Mouse (Mus musculus) embryonic facial prominence, embryonic 12.5 days (tissue): Measurements from ENCODE around the gene Slamf6. TPM values are rescaled to one million over a fixed set of nuclear protein-coding genes. Genes with fewer than 3 reads are reported as not detected.
"Not testable (repeated sequence)": the region's sequence is repeated elsewhere in the genome, so short reads cannot be mapped to it uniquely, and the experiment has no call there.

Experiments used
- ATAC-seq: fragments of 200-750 bp; cut with Nextera tagmentation; 2 replicates; pipeline ENCODE4 v1.8.0; 2017; ENCODE audit not compliant: insufficient number of reproducible peaks, insufficient read depth, low FRiP score, low TSS enrichment
- H3K27ac ChIP-seq: fragments of 300-500 bp; sonication (generic); 2 replicates; pipeline ENCODE4 v1.5.1; 2016; ENCODE audit warnings: mild to moderate bottlenecking
- H3K27me3 ChIP-seq: fragments of 300-500 bp; sonication (generic); 2 replicates; pipeline ENCODE4 v1.6.1; 2016; ENCODE audit warnings: mild to moderate bottlenecking, moderate library complexity
- H3K36me3 ChIP-seq: fragments of 300-500 bp; sonication (generic); 2 replicates; pipeline ENCODE4 v1.6.1; 2016; ENCODE audit warnings: mild to moderate bottlenecking
- H3K4me1 ChIP-seq: fragments of 300-500 bp; sonication (generic); 2 replicates; pipeline ENCODE4 v1.6.1; 2016
- H3K4me2 ChIP-seq: fragments of 300-500 bp; sonication (generic); replicated peaks from 2 replicates; pipeline ENCODE4 v1.6.1; 2016; ENCODE audit warnings: mild to moderate bottlenecking, moderate library complexity
- H3K4me3 ChIP-seq: fragments of 300-500 bp; sonication (generic); 2 replicates; pipeline ENCODE4 v1.5.1; 2016; ENCODE audit warnings: mild to moderate bottlenecking
- H3K9ac ChIP-seq: fragments of 300-500 bp; sonication (generic); 2 replicates; pipeline ENCODE4 v1.6.1; 2016; ENCODE audit warnings: mild to moderate bottlenecking, moderate library complexity
- H3K9me3 ChIP-seq: fragments of 300-500 bp; sonication (generic); 2 replicates; pipeline ENCODE4 v1.6.1; 2016; ENCODE audit warnings: mild to moderate bottlenecking, moderate library complexity
- WGBS: fragments of 180-500 bp; shearing (Covaris S2); methylation state at CpG from one replicate; pipeline ENCODE4 v1.1.7; 2016; 5-methylcytosine and 5-hydroxymethylcytosine counted together
- polyA plus RNA-seq: library from polyadenylated mRNA; unstranded; fragments of >200 nt; fragmentation: Nextera tagmentation; extraction: Ambion mirVana; gene quantifications from 2 replicates; pipeline ENCODE4 v1.2.1, GENCODE M21; 2016

The Slamf6 gene
- 0.17 TPM in 1 of 2 replicates, not detected in the other for polyA plus RNA-seq

- Histone ChIP-seq H3K9ac (no peak within 1 kb of the TSS), H3K27ac (no peak within 1 kb of the TSS), H3K9me3 (no peaks in the 10 kb centered on the region; the same call in 1 of the 2 replicates), H3K4me2 (no peak within 1 kb of the TSS), H3K36me3 (no peaks in the 10 kb centered on the region), H3K27me3 (no peaks in the 10 kb centered on the region), H3K4me3 (no peak within 1 kb of the TSS), H3K4me1 (no peaks in the 10 kb centered on the region)
- ATAC-seq = no peak
- 86% methylated on average over 14 of the region's 14 CpGs for WGBS
Observed at GRCm38 (mm10) chr1:171917305-171918039, at the start of gene Slamf6. Gene Slamf6 (plus strand): TSS chr1:171917515.

DNA sequence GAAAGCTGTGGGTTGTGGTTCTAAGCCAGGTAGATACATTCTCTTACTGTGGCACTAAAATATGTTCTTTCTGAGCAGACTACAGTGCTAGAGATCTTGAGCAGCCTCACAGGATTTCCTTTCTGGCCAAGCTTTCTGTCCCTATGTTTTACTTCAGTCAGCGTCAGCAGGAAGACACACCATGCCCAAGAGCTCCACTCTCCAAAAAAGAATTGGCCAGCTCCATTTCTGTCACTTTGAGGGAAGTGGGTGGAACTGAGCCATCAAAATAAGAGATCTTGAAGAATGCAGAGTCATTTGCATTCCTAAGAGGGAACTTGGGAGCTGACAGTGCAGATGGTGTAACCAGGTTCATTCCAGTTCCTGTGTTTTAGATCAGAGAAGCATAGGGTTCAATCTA lies 30.3 kb upstream of the Slamf6 start:
- no peak overlapping the region for H3K4me3 ChIP-seq
- 91% methylated on average over 1 of the region's 1 CpGs for WGBS
- no peak for ATAC-seq
- no peaks in the 10 kb centered on the region for H3K4me1 ChIP-seq
- H3K4me2 ChIP-seq = no peak overlapping the region
- no peaks in the 10 kb centered on the region for H3K36me3 ChIP-seq
- no peak overlapping the region for H3K9ac ChIP-seq
- H3K9me3 ChIP-seq = no peaks in the 10 kb centered on the region
- no peak overlapping the region for H3K27ac ChIP-seq
- H3K27me3 ChIP-seq = no peaks in the 10 kb centered on the region

- H3K27ac ChIP-seq, H3K36me3 ChIP-seq, H3K4me3 ChIP-seq, H3K4me2 ChIP-seq, H3K9ac ChIP-seq, H3K27me3 ChIP-seq, ATAC-seq, H3K9me3 ChIP-seq, H3K4me1 ChIP-seq: not testable (repeated sequence)
- 80% methylated on average over 5 of the region's 5 CpGs for WGBS
Observed at GRCm38 (mm10) chr1:171895364-171895763, 22.0 kb upstream of the Slamf6 start, which contains the start of gene Gm10521. Gene Gm10521 (plus strand): TSS chr1:171895664.

GRCm38 (mm10) chr1:171904011-171904410 lies 13.3 kb upstream of the Slamf6 start:
- no peak for ATAC-seq
- H3K4me2 ChIP-seq = no peak overlapping the region
- no peak overlapping the region for H3K9ac ChIP-seq
- no peaks in the 10 kb centered on the region for H3K9me3 ChIP-seq
- H3K4me1 ChIP-seq = no peaks in the 10 kb centered on the region
- H3K4me3 ChIP-seq = no peak overlapping the region
- no peak overlapping the region for H3K27ac ChIP-seq
- no peaks in the 10 kb centered on the region for H3K36me3 ChIP-seq
- H3K27me3 ChIP-seq = no peaks in the 10 kb centered on the region
- 78% methylated on average over 1 of the region's 1 CpGs for WGBS

- ATAC-seq = no peak
- Histone ChIP-seq H3K9ac (no peak overlapping the region), H3K4me2 (no peak overlapping the region), H3K36me3 (no peaks in the 10 kb centered on the region), H3K4me3 (no peak overlapping the region), H3K9me3 (no peaks in the 10 kb centered on the region; the same call in 1 of the 2 replicates), H3K27ac (no peak overlapping the region), H3K4me1 (no peaks in the 10 kb centered on the region), H3K27me3 (no peaks in the 10 kb centered on the region)
- WGBS = 84% methylated on average over 13 of the region's 13 CpGs
Observed at GRCm38 (mm10) chr1:171915638-171916458, 1.5 kb upstream of the Slamf6 start.

- H3K4me2 ChIP-seq = no peak overlapping the region
- H3K9ac ChIP-seq = no peak overlapping the region
- no peak for ATAC-seq
- no peaks in the 10 kb centered on the region for H3K4me1 ChIP-seq
- H3K4me3 ChIP-seq = no peak overlapping the region
- H3K9me3 ChIP-seq = no peaks in the 10 kb centered on the region
- 88% methylated on average over 12 of the region's 12 CpGs for WGBS
- H3K27me3 ChIP-seq = no peaks in the 10 kb centered on the region
- no peaks in the 10 kb centered on the region for H3K36me3 ChIP-seq
- no peak overlapping the region for H3K27ac ChIP-seq
Observed at GRCm38 (mm10) chr1:171918136-171918920, 1.0 kb downstream of the Slamf6 start.

GRCm38 (mm10) chr1:171919193-171919592 lies 1.9 kb downstream of the Slamf6 start:
- no peak for ATAC-seq
- no peaks in the 10 kb centered on the region for H3K4me1 ChIP-seq
- no peaks in the 10 kb centered on the region for H3K36me3 ChIP-seq
- no peak overlapping the region for H3K9ac ChIP-seq
- no peak overlapping the region for H3K4me2 ChIP-seq
- H3K27ac ChIP-seq = no peak overlapping the region
- no peak overlapping the region for H3K4me3 ChIP-seq
- no peaks in the 10 kb centered on the region for H3K9me3 ChIP-seq
- no peaks in the 10 kb centered on the region for H3K27me3 ChIP-seq
- WGBS = 87% methylated on average over 5 of the region's 5 CpGs

DNA sequence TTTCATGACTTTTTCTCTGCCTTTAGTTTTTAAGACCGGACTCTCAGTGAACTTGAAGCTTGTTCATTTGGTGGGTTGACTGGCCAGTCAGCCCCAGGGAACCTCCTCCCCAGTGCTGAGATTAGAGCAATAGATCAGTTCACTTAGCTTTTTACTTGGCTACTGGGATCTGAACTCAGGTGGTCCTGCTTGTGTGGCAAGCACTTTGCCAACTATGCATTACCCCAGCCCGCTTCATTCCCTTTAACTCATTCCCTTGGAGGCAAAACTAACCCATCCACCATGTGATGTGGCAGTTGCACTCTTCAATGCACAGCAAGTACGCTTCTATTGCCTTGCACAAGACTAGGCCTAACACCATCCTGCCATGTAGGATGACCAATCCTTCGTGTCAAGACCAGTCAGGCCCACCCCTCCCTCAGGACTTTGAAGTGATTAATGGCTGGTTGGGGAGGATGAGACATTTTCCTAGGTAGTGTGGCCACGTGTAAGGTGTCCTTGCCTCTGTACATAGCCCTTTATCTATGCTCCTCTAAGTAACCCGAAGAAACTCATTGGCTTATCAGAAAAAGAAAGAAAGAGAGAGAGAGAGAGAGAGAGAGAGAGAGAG lies 2.7 kb downstream of the Slamf6 start:
- 86% methylated on average over 6 of the region's 6 CpGs for WGBS
- no peak overlapping the region for H3K9ac ChIP-seq
- no peaks in the 10 kb centered on the region for H3K4me1 ChIP-seq
- H3K4me3 ChIP-seq = no peak overlapping the region
- H3K27ac ChIP-seq = no peak overlapping the region
- H3K4me2 ChIP-seq = no peak overlapping the region
- H3K36me3 ChIP-seq = no peaks in the 10 kb centered on the region
- ATAC-seq = no peak
- no peaks in the 10 kb centered on the region for H3K9me3 ChIP-seq
- no peaks in the 10 kb centered on the region for H3K27me3 ChIP-seq

- H3K4me1 ChIP-seq = no peaks in the 10 kb centered on the region
- no peaks in the 10 kb centered on the region for H3K36me3 ChIP-seq
- WGBS = 86% methylated on average over 9 of the region's 9 CpGs
- no peak overlapping the region for H3K4me2 ChIP-seq
- no peaks in the 10 kb centered on the region for H3K9me3 ChIP-seq
- ATAC-seq = no peak
- no peak overlapping the region for H3K4me3 ChIP-seq
- no peak overlapping the region for H3K27ac ChIP-seq
- H3K27me3 ChIP-seq = no peaks in the 10 kb centered on the region
- no peak overlapping the region for H3K9ac ChIP-seq
Observed at GRCm38 (mm10) chr1:171920989-171921621, 3.8 kb downstream of the Slamf6 start.

GRCm38 (mm10) chr1:171921641-171922040 lies 4.3 kb downstream of the Slamf6 start:
- ATAC-seq = no peak
- Histone ChIP-seq H3K4me3 (no peak overlapping the region), H3K27me3 (no peaks in the 10 kb centered on the region), H3K9me3 (no peaks in the 10 kb centered on the region), H3K27ac (no peak overlapping the region), H3K36me3 (no peaks in the 10 kb centered on the region), H3K4me1 (no peaks in the 10 kb centered on the region), H3K9ac (no peak overlapping the region), H3K4me2 (no peak overlapping the region)
- WGBS = 44% methylated on average over 2 of the region's 2 CpGs

- Histone ChIP-seq H3K9me3 (no peaks in the 10 kb centered on the region), H3K4me3 (no peak overlapping the region), H3K36me3 (no peaks in the 10 kb centered on the region), H3K4me2 (no peak overlapping the region), H3K27me3 (no peaks in the 10 kb centered on the region), H3K27ac (no peak overlapping the region), H3K9ac (no peak overlapping the region), H3K4me1 (no peaks in the 10 kb centered on the region)
- WGBS = 85% methylated on average over 5 of the region's 5 CpGs
- ATAC-seq = no peak
Observed at GRCm38 (mm10) chr1:171922844-171923243, 5.5 kb downstream of the Slamf6 start.
